Mouse (Mus musculus): ENCODE data around the gene Aldh6a1.

Gene Aldh6a1

GRCm38 (mm10) chr12:84450718-84451646, at the start of gene Aldh6a1, which contains the start of gene Lin52:
TSS of gene Aldh6a1 (minus strand) at chr12:84451004.
TSS of gene Lin52 (plus strand) at chr12:84451422.
- peak; percentile 100 for DNase-seq (ENCODE audit: low spot score)

GRCm38 (mm10) chr12:84496795-84497194, 46.0 kb upstream of the Aldh6a1 start:
- DNase-seq (ENCODE audit: low spot score), result no peak

GRCm38 (mm10) chr12:84487324-84488056, 36.7 kb upstream of the Aldh6a1 start:
- DNase-seq (ENCODE audit: low spot score), result no peak

GRCm38 (mm10) chr12:84482778-84483585, 32.2 kb upstream of the Aldh6a1 start:
- DNase-seq (ENCODE audit: low spot score), result no peak

GRCm38 (mm10) chr12:84481251-84481650, 30.4 kb upstream of the Aldh6a1 start:
- DNase-seq (ENCODE audit: low spot score), result no peak

- DNase-seq (ENCODE audit: low spot score), result no peak
Observed at GRCm38 (mm10) chr12:84478937-84479336, 28.1 kb upstream of the Aldh6a1 start.

- DNase-seq (ENCODE audit: low spot score), result peak; percentile 78
Observed at GRCm38 (mm10) chr12:84468701-84469100, 17.9 kb upstream of the Aldh6a1 start.

GRCm38 (mm10) chr12:84462856-84463255, 12.1 kb upstream of the Aldh6a1 start:
- DNase-seq (ENCODE audit: low spot score), result peak; percentile 50

- peak; percentile 25 for DNase-seq (ENCODE audit: low spot score)
Observed at GRCm38 (mm10) chr12:84461416-84461815, 10.6 kb upstream of the Aldh6a1 start.

- peak; percentile 37 for DNase-seq (ENCODE audit: low spot score)
Observed at GRCm38 (mm10) chr12:84459845-84460244, 9.0 kb upstream of the Aldh6a1 start.

GRCm38 (mm10) chr12:84456911-84457310, 6.1 kb upstream of the Aldh6a1 start:
- no peak for DNase-seq (ENCODE audit: low spot score)

GRCm38 (mm10) chr12:84451801-84452200, 997 bp upstream of the Aldh6a1 start:
- no peak for DNase-seq (ENCODE audit: low spot score)

- peak; percentile 97 for DNase-seq (ENCODE audit: low spot score)
Observed at GRCm38 (mm10) chr12:84450351-84450717, 470 bp downstream of the Aldh6a1 start.

- peak; percentile 32 for DNase-seq (ENCODE audit: low spot score)
Observed at GRCm38 (mm10) chr12:84449887-84450286, 917 bp downstream of the Aldh6a1 start.

- DNase-seq (ENCODE audit: low spot score), result no peak
Observed at GRCm38 (mm10) chr12:84448181-84448580, 2.6 kb downstream of the Aldh6a1 start.

GRCm38 (mm10) chr12:84447386-84447785, 3.4 kb downstream of the Aldh6a1 start:
- no peak for DNase-seq (ENCODE audit: low spot score)

- DNase-seq (ENCODE audit: low spot score), result no peak
Observed at GRCm38 (mm10) chr12:84442526-84442925, 8.3 kb downstream of the Aldh6a1 start.

- no peak for DNase-seq (ENCODE audit: low spot score)
Observed at GRCm38 (mm10) chr12:84438697-84439096, 12.1 kb downstream of the Aldh6a1 start.

GRCm38 (mm10) chr12:84429825-84430224, 21.0 kb downstream of the Aldh6a1 start:
- no peak for DNase-seq (ENCODE audit: low spot score)

- DNase-seq (ENCODE audit: low spot score), result no peak
Observed at GRCm38 (mm10) chr12:84423990-84424389, 26.8 kb downstream of the Aldh6a1 start.

GRCm38 (mm10) chr12:84417605-84417922, 33.2 kb downstream of the Aldh6a1 start:
- DNase-seq (ENCODE audit: low spot score), result no peak

Data from adipocyte (in vitro differentiated cells).